Comparison of ENCODE assay signal across 8 mouse cellular contexts in genomic region chr12:78749378-78749801, GRCm38 (mm10). TPM values are rescaled to one million over a fixed set of nuclear protein-coding genes. Genes with fewer than 3 reads are reported as not detected.
DNase-seq lines count a peak whose midpoint lies in the region; ATAC-seq and TF ChIP-seq lines count a peak whose summit lies in the region.

No protein-coding gene starts in this region.

- H3K27me3 ChIP-seq in heart, embryonic 10.5 days (ENCODE audit: insufficient read depth, poor library complexity, severe bottlenecking) = no peaks in the 10 kb centered on the region
- peaks cover 3% of the 10 kb centered on the region for H3K27me3 ChIP-seq in kidney, embryonic 16.5 days (ENCODE audit: insufficient read depth, low read length)
- H3K27me3 ChIP-seq in midbrain, postnatal 0 days (ENCODE audit: insufficient read depth, low read length) = peaks cover 3% of the 10 kb centered on the region; the same call in 1 of the 2 replicates
- H3K27me3 ChIP-seq in stomach, embryonic 16.5 days (ENCODE audit: control insufficient read depth, insufficient read depth, low read length) = no peaks in the 10 kb centered on the region

- TF ChIP-seq POLR2A in brain, embryonic 14.5 days (IDR thresholded peaks at IDR 0.05; ENCODE audit: borderline replicate concordance, extremely low read depth, insufficient read depth, insufficient read length, poor library complexity, severe bottlenecking) = no peak
- peak; percentile 15; the same call in 1 of the 2 replicates for TF ChIP-seq POLR2A in embryonic fibroblast, embryonic 13.5 days (IDR thresholded peaks at IDR 0.05; ENCODE audit: low read depth, low read length)

- TF ChIP-seq CTCF in brain, embryonic 14.5 days (IDR thresholded peaks at IDR 0.05; ENCODE audit: borderline replicate concordance, extremely low read depth, insufficient read depth, insufficient read length) = no peak
- TF ChIP-seq CTCF in embryonic fibroblast, embryonic 13.5 days (IDR thresholded peaks at IDR 0.05; ENCODE audit: borderline replicate concordance, insufficient read depth, low read length) = no peak
- no peak for TF ChIP-seq CTCF in midbrain, postnatal 0 days (IDR thresholded peaks at IDR 0.05)

- peak overlapping the region; percentile 62 for H3K27ac ChIP-seq in ES-E14 (ENCODE audit: insufficient read depth, low read depth, low read length, poor library complexity, severe bottlenecking)
- peak overlapping the region; percentile 77 for H3K27ac ChIP-seq in embryonic fibroblast, embryonic 13.5 days (ENCODE audit: insufficient read depth, low read length)
- H3K27ac ChIP-seq in heart, embryonic 10.5 days = peak overlapping the region; percentile 97
- H3K27ac ChIP-seq in kidney, embryonic 16.5 days (ENCODE audit: low read length) = peak overlapping the region; percentile 97
- peak overlapping the region; percentile 60 for H3K27ac ChIP-seq in midbrain, postnatal 0 days (ENCODE audit: low read depth, low read length)
- peak overlapping the region; percentile 97 for H3K27ac ChIP-seq in stomach, embryonic 16.5 days (ENCODE audit: low read length)

- H3K4me2 ChIP-seq in kidney, embryonic 16.5 days (replicated peaks; ENCODE audit: low read depth, low read length) = peak overlapping the region; percentile 99
- H3K4me2 ChIP-seq in midbrain, postnatal 0 days (ENCODE audit: low read depth, low read length, poor library complexity, severe bottlenecking) = peak overlapping the region; percentile 88
- peak overlapping the region; percentile 68 for H3K4me2 ChIP-seq in stomach, embryonic 16.5 days (ENCODE audit: low read depth, low read length)

- in situ Hi-C loops in ES-E14 (cut with MboI; ENCODE audit: low sequenced_read_pairs in 2 of 2, unreplicated experiment in 2 of 2) = no loop called here

- H3K9ac ChIP-seq in ES-E14 (ENCODE audit: insufficient read depth, low read depth, low read length, poor library complexity, severe bottlenecking) = peak overlapping the region; percentile 87
- peak overlapping the region; percentile 94 for H3K9ac ChIP-seq in kidney, embryonic 16.5 days (replicated peaks; ENCODE audit: low read length)
- peak overlapping the region; percentile 73 for H3K9ac ChIP-seq in midbrain, postnatal 0 days (replicated peaks; ENCODE audit: low read length, poor library complexity, severe bottlenecking)
- H3K9ac ChIP-seq in stomach, embryonic 16.5 days (ENCODE audit: low read length) = peak overlapping the region; percentile 78

- H3K4me3 ChIP-seq in ES-E14 (ENCODE audit: insufficient read depth in 1 of 2, low read depth in 1 of 2, low read length in 2 of 2, poor library complexity in 1 of 2, severe bottlenecking in 1 of 2) = peak overlapping the region; percentile 81 to 99
- H3K4me3 ChIP-seq in embryonic fibroblast, embryonic 13.5 days (ENCODE audit: insufficient read depth, low read length) = peak overlapping the region; percentile 92
- H3K4me3 ChIP-seq in heart, embryonic 10.5 days = peak overlapping the region; percentile 84
- peak overlapping the region; percentile 83 for H3K4me3 ChIP-seq in kidney, embryonic 16.5 days (ENCODE audit: low read length)
- peak overlapping the region; percentile 66 for H3K4me3 ChIP-seq in midbrain, postnatal 0 days (ENCODE audit: low read depth, low read length)
- H3K4me3 ChIP-seq in stomach, embryonic 16.5 days (replicated peaks; ENCODE audit: low read length) = peak overlapping the region; percentile 66

- H3K36me3 ChIP-seq in ES-E14 (ENCODE audit: control insufficient read depth, insufficient read depth, low read length, poor library complexity, severe bottlenecking) = no peaks in the 10 kb centered on the region
- H3K36me3 ChIP-seq in heart, embryonic 10.5 days = no peaks in the 10 kb centered on the region
- no peaks in the 10 kb centered on the region for H3K36me3 ChIP-seq in kidney, embryonic 16.5 days (ENCODE audit: insufficient read depth, low read length)
- H3K36me3 ChIP-seq in midbrain, postnatal 0 days (ENCODE audit: insufficient read depth, low read length) = no peaks in the 10 kb centered on the region
- no peaks in the 10 kb centered on the region for H3K36me3 ChIP-seq in stomach, embryonic 16.5 days (ENCODE audit: control insufficient read depth, insufficient read depth, low read length)

- DNase-seq in ES-E14 (ENCODE audit: low read depth, low spot score) = peak; percentile 33
- DNase-seq in brain, embryonic 14.5 days (ENCODE audit: low read depth) = peak; percentile 63
- DNase-seq in heart, embryonic 10.5 days (ENCODE audit: low spot score) = peak; percentile 85
- DNase-seq in liver = peak; percentile 68
- peak; percentile 56 for DNase-seq in midbrain, postnatal 0 days (ENCODE audit: low spot score)

- ATAC-seq in kidney, embryonic 16.5 days (ENCODE audit: low FRiP score, low TSS enrichment) = peak; percentile 50
- peak; percentile 28 for ATAC-seq in midbrain, postnatal 0 days (ENCODE audit: low FRiP score)
- ATAC-seq in stomach, embryonic 16.5 days (ENCODE audit: insufficient read depth, low FRiP score) = peak; percentile 31

- H3K9me3 ChIP-seq in ES-E14 (ENCODE audit: control insufficient read depth, insufficient read depth, low read depth, low read length) = no peaks in the 10 kb centered on the region
- no peaks in the 10 kb centered on the region for H3K9me3 ChIP-seq in heart, embryonic 10.5 days
- H3K9me3 ChIP-seq in kidney, embryonic 16.5 days (ENCODE audit: low read length) = no peaks in the 10 kb centered on the region
- H3K9me3 ChIP-seq in midbrain, postnatal 0 days (ENCODE audit: low read length) = no peaks in the 10 kb centered on the region
- no peaks in the 10 kb centered on the region for H3K9me3 ChIP-seq in stomach, embryonic 16.5 days (replicated peaks; ENCODE audit: control insufficient read depth, low read length)

- H3K4me1 ChIP-seq in ES-E14 (ENCODE audit: control insufficient read depth in 2 of 2, insufficient read depth in 2 of 2, low read length in 2 of 2, poor library complexity in 1 of 2) = no peaks in the 10 kb centered on the region; a peak in 1 of 4 replicates
- no peaks in the 10 kb centered on the region for H3K4me1 ChIP-seq in embryonic fibroblast, embryonic 13.5 days (ENCODE audit: control insufficient read depth, insufficient read depth, low read length)
- peaks cover 3% of the 10 kb centered on the region for H3K4me1 ChIP-seq in heart, embryonic 10.5 days
- 0 out of 2 replicates have a peak, but pooled peaks cover 5% of the 10 kb centered on the region for H3K4me1 ChIP-seq in kidney, embryonic 16.5 days (ENCODE audit: insufficient read depth, low read length)
- H3K4me1 ChIP-seq in midbrain, postnatal 0 days (ENCODE audit: insufficient read depth, low read length) = no peaks in the 10 kb centered on the region
- H3K4me1 ChIP-seq in stomach, embryonic 16.5 days (ENCODE audit: control insufficient read depth, insufficient read depth, low read length) = peaks cover 4% of the 10 kb centered on the region

- WGBS in heart, embryonic 10.5 days = under 1% methylated on average over 25 of the region's 25 CpGs
- under 1% methylated on average over 25 of the region's 25 CpGs for WGBS in kidney, embryonic 16.5 days
- under 1% methylated on average over 20 of the region's 25 CpGs for WGBS in midbrain, postnatal 0 days
- 0% methylated on average over 25 of the region's 25 CpGs for WGBS in stomach, embryonic 16.5 days

TF ChIP-seq in ES-E14, 5 proteins besides CTCF, POLR2A, EP300 and RAD21:
- TF ChIP-seq CHD2 (IDR thresholded peaks at IDR 0.05; ENCODE audit: low read depth, low read length) = no peak
- TF ChIP-seq HCFC1 (IDR thresholded peaks at IDR 0.05; ENCODE audit: borderline replicate concordance, insufficient read depth, low read length) = no peak
- TF ChIP-seq ZC3H11A (IDR thresholded peaks at IDR 0.05; ENCODE audit: borderline replicate concordance, low read depth, low read length) = no peak
- TF ChIP-seq ZNF384 (IDR thresholded peaks at IDR 0.05; ENCODE audit: low read depth, low read length) = no peak
- no peak for TF ChIP-seq MAFK (IDR thresholded peaks at IDR 0.05; ENCODE audit: insufficient read depth, low read depth, low read length)

RNA-seq across cellular contexts. Expression of gene Mpp5, which starts 0.7 kb away (rescaled TPM):
- total RNA-seq in ES-E14 (2012; rRNA removed) = 15.4 and 19.9 TPM in 2 replicates
- 6.1 and 9.3 TPM in 2 replicates for polyA plus RNA-seq in brain, embryonic 14.5 days (2012; rRNA removed)
- polyA plus RNA-seq in embryonic fibroblast, embryonic 13.5 days (2011; ENCODE audit: insufficient read length, low read depth, missing spikeins) = 22.4 and 25.3 TPM in 2 replicates
- polyA plus RNA-seq in heart, embryonic 10.5 days (2016; fragmentation: Nextera tagmentation; extraction: Ambion mirVana) = 25.4 and 26.8 TPM in 2 replicates
- 23.0 and 25.4 TPM in 2 replicates for polyA plus RNA-seq in kidney, embryonic 16.5 days (2015; fragmentation: Nextera tagmentation; extraction: Ambion mirVana)
- total RNA-seq in midbrain, postnatal 0 days (2014; rRNA removed) = 14.8 and 20.3 TPM in 2 replicates
- polyA plus RNA-seq in midbrain, postnatal 0 days (2015; fragmentation: Nextera tagmentation; extraction: Ambion mirVana) = 11.5 and 12.2 TPM in 2 replicates
- polyA plus RNA-seq in stomach, embryonic 16.5 days (2015; fragmentation: Nextera tagmentation; extraction: Ambion mirVana) = 18.3 and 19.7 TPM in 2 replicates

RNA-seq across cellular contexts. Expression of gene Fam71d, which starts 58.1 kb away (rescaled TPM):
- not detected in 2 replicates for total RNA-seq in ES-E14 (2012; rRNA removed)
- 0.45 and 1.3 TPM in 2 replicates for polyA plus RNA-seq in brain, embryonic 14.5 days (2012; rRNA removed)
- polyA plus RNA-seq in embryonic fibroblast, embryonic 13.5 days (2011; ENCODE audit: insufficient read length, low read depth, missing spikeins) = not detected in 2 replicates
- polyA plus RNA-seq in heart, embryonic 10.5 days (2016; fragmentation: Nextera tagmentation; extraction: Ambion mirVana) = 0.11 TPM in 1 of 2 replicates, not detected in the other
- 0.18 TPM in 1 of 2 replicates, not detected in the other for polyA plus RNA-seq in kidney, embryonic 16.5 days (2015; fragmentation: Nextera tagmentation; extraction: Ambion mirVana)
- 0.38 and 0.85 TPM in 2 replicates for total RNA-seq in midbrain, postnatal 0 days (2014; rRNA removed)
- 0.10 and 0.59 TPM in 2 replicates for polyA plus RNA-seq in midbrain, postnatal 0 days (2015; fragmentation: Nextera tagmentation; extraction: Ambion mirVana)
- polyA plus RNA-seq in stomach, embryonic 16.5 days (2015; fragmentation: Nextera tagmentation; extraction: Ambion mirVana) = not detected in 2 replicates

Comparison
In these comparisons a context has a peak if more than half of its experiments do, and no peak if none do; other contexts are left out.
1. Peak in every context shown above with its lines: DNase-seq, ATAC-seq, H3K4me3 ChIP-seq and H3K27ac ChIP-seq.
2. DNase-seq: peak in every context shown above with its lines; median percentile 85 in heart, embryonic 10.5 days; 68 in liver; 63 in brain, embryonic 14.5 days; 56 in midbrain, postnatal 0 days; 33 in ES-E14.